Mouse (Mus musculus) cerebellum, adult 18-20 months (tissue): ENCODE measurements around the gene Msmo1.

Experiments used
- DNase-seq, 2 experiments: peaks; one replicate each; pipeline ENCODE4 v3.0.0; 2021

The Msmo1 gene

GRCm38 (mm10) chr8:64733271-64733943 lies at the start of gene Msmo1:
Gene Msmo1, minus strand, starts transcription at chr8:64733792.
- DNase-seq, result peak; percentile 95 to 99

- no peak for DNase-seq
These were observed 48.4 kb upstream of the Msmo1 start for GRCm38 (mm10) chr8:64781947-64782346.

- no peak for DNase-seq
These were observed 44.3 kb upstream of the Msmo1 start for GRCm38 (mm10) chr8:64777925-64778324.

GRCm38 (mm10) chr8:64774136-64774535 lies 40.5 kb upstream of the Msmo1 start:
- no peak for DNase-seq

- DNase-seq, result no peak
These were observed 37.2 kb upstream of the Msmo1 start for GRCm38 (mm10) chr8:64770814-64771213.

GRCm38 (mm10) chr8:64769586-64769985 lies 36.0 kb upstream of the Msmo1 start:
- no peak for DNase-seq

- DNase-seq, result no peak
These were observed 35.1 kb upstream of the Msmo1 start for GRCm38 (mm10) chr8:64768645-64769044.

- DNase-seq, result peak; percentile 40 to 50
These were observed 33.5 kb upstream of the Msmo1 start for GRCm38 (mm10) chr8:64767047-64767446.

GRCm38 (mm10) chr8:64764075-64764474 lies 30.5 kb upstream of the Msmo1 start:
- DNase-seq, result no peak

GRCm38 (mm10) chr8:64762751-64763150 lies 29.2 kb upstream of the Msmo1 start:
- DNase-seq, result no peak

- peak; percentile 39 to 59 for DNase-seq
These were observed 27.8 kb upstream of the Msmo1 start for GRCm38 (mm10) chr8:64761430-64761829.

GRCm38 (mm10) chr8:64757956-64758355 lies 24.4 kb upstream of the Msmo1 start:
- DNase-seq, result no peak

- no peak for DNase-seq
These were observed 12.8 kb upstream of the Msmo1 start for GRCm38 (mm10) chr8:64746215-64747058.

- DNase-seq, result no peak
These were observed 7.1 kb upstream of the Msmo1 start for GRCm38 (mm10) chr8:64740547-64741211.

GRCm38 (mm10) chr8:64738916-64739315 lies 5.3 kb upstream of the Msmo1 start:
- DNase-seq, result no peak

GRCm38 (mm10) chr8:64736767-64737323 lies 3.3 kb upstream of the Msmo1 start:
- DNase-seq, result no peak

- no peak for DNase-seq
These were observed 1.6 kb upstream of the Msmo1 start for GRCm38 (mm10) chr8:64735161-64735560.

GRCm38 (mm10) chr8:64732596-64732995 lies 996 bp downstream of the Msmo1 start:
- DNase-seq, result no peak

GRCm38 (mm10) chr8:64728156-64728555 lies 5.4 kb downstream of the Msmo1 start:
- DNase-seq, result no peak

- no peak for DNase-seq
These were observed 7.3 kb downstream of the Msmo1 start for GRCm38 (mm10) chr8:64726190-64726695.

GRCm38 (mm10) chr8:64723206-64723605 lies 10.4 kb downstream of the Msmo1 start:
- DNase-seq, result no peak

- peak; percentile 11 to 20 for DNase-seq
These were observed 15.7 kb downstream of the Msmo1 start for GRCm38 (mm10) chr8:64717868-64718267.

- DNase-seq, result no peak
These were observed 21.1 kb downstream of the Msmo1 start for GRCm38 (mm10) chr8:64712499-64712898.
